ENCODE assay signal across 7 mouse cellular contexts in genomic region chr3:104218926-104219325, GRCm38 (mm10). TPM values are rescaled to one million over a fixed set of nuclear protein-coding genes. Genes with fewer than 3 reads are reported as not detected.
DNase-seq lines count a peak whose midpoint lies in the region; ATAC-seq and TF ChIP-seq lines count a peak whose summit lies in the region.

No protein-coding gene starts in this region.

- H3K9ac ChIP-seq in ES-Bruce4 (ENCODE audit: low read depth, poor library complexity, severe bottlenecking) = peak overlapping the region; percentile 95
- peak overlapping the region; percentile 87 for H3K9ac ChIP-seq in forebrain, embryonic 11.5 days (ENCODE audit: low read length)
- peak overlapping the region; percentile 82 for H3K9ac ChIP-seq in hindbrain, embryonic 12.5 days

- peak; percentile 53 for DNase-seq in adrenal gland, postnatal 10 days
- peak; percentile 63 for DNase-seq in forebrain, embryonic 11.5 days (ENCODE audit: low spot score)
- DNase-seq in left cerebral cortex, adult 8-10 months (ENCODE audit: low spot score in 2 of 2) = peak; percentile 14 to 32

- no peaks in the 10 kb centered on the region for H3K9me3 ChIP-seq in ES-Bruce4 (replicated peaks; ENCODE audit: control insufficient read depth, insufficient read depth, low read length, poor library complexity, severe bottlenecking)
- no peaks in the 10 kb centered on the region for H3K9me3 ChIP-seq in forebrain, embryonic 11.5 days (ENCODE audit: control insufficient read depth, low read length)
- H3K9me3 ChIP-seq in hindbrain, embryonic 12.5 days (replicated peaks) = no peaks in the 10 kb centered on the region

- ATAC-seq in forebrain, embryonic 11.5 days (replicated peaks; ENCODE audit: low FRiP score) = no peak
- ATAC-seq in hindbrain, embryonic 12.5 days (ENCODE audit: low FRiP score) = 0 out of 2 replicates have a peak, but pooled peaks have one; percentile 11
- ATAC-seq in megakaryocyte, adult 5-6 weeks (ENCODE audit: poor library complexity, severe bottlenecking) = peak; percentile 14; the same call in 1 of the 2 replicates

- no peak for TF ChIP-seq POLR2A in ES-Bruce4 (IDR thresholded peaks at IDR 0.05; ENCODE audit: insufficient read depth, low read length)
- no peak for TF ChIP-seq POLR2A in small intestine, adult 2 months (IDR thresholded peaks at IDR 0.05; ENCODE audit: low read depth, low read length)

- H3K27me3 ChIP-seq in ES-Bruce4 (ENCODE audit: control insufficient read depth, insufficient read depth, low read length, poor library complexity, severe bottlenecking) = peaks cover 5% of the 10 kb centered on the region; the same call in 1 of the 2 replicates
- H3K27me3 ChIP-seq in forebrain, embryonic 11.5 days (ENCODE audit: control insufficient read depth, insufficient read depth, low read length) = no peaks in the 10 kb centered on the region
- no peaks in the 10 kb centered on the region for H3K27me3 ChIP-seq in hindbrain, embryonic 12.5 days
- no peaks in the 10 kb centered on the region for H3K27me3 ChIP-seq in small intestine, adult 2 months (ENCODE audit: control insufficient read depth, insufficient read depth, low read length)

- peak overlapping the region; percentile 74 for H3K4me3 ChIP-seq in ES-Bruce4 (ENCODE audit: low read depth, low read length)
- peak overlapping the region; percentile 83 for H3K4me3 ChIP-seq in forebrain, embryonic 11.5 days (ENCODE audit: low read depth, low read length)
- H3K4me3 ChIP-seq in hindbrain, embryonic 12.5 days = peak overlapping the region; percentile 82
- peak overlapping the region; percentile 99 for H3K4me3 ChIP-seq in small intestine, adult 2 months (ENCODE audit: low read depth, low read length)

- no peaks in the 10 kb centered on the region for H3K4me1 ChIP-seq in ES-Bruce4 (ENCODE audit: control insufficient read depth, insufficient read depth, low read length)
- H3K4me1 ChIP-seq in forebrain, embryonic 11.5 days (replicated peaks; ENCODE audit: control insufficient read depth, insufficient read depth, low read length) = 0 out of 2 replicates have a peak, but pooled peaks cover 5% of the 10 kb centered on the region
- H3K4me1 ChIP-seq in hindbrain, embryonic 12.5 days = peaks cover 11% of the 10 kb centered on the region; the same call in 1 of the 2 replicates
- peaks cover 3% of the 10 kb centered on the region; the same call in 1 of the 2 replicates for H3K4me1 ChIP-seq in small intestine, adult 2 months (ENCODE audit: control insufficient read depth, insufficient read depth, insufficient read length, low read length)

- no peak overlapping the region for H3K27ac ChIP-seq in ES-Bruce4 (ENCODE audit: insufficient read depth, low read length)
- H3K27ac ChIP-seq in forebrain, embryonic 11.5 days (ENCODE audit: low read depth, low read length) = no peak overlapping the region
- H3K27ac ChIP-seq in hindbrain, embryonic 12.5 days = peak overlapping the region; percentile 95; the same call in 1 of the 2 replicates
- peak overlapping the region; percentile 38 for H3K27ac ChIP-seq in small intestine, adult 2 months (ENCODE audit: insufficient read depth, low read depth, low read length)

- H3K4me2 ChIP-seq in forebrain, embryonic 11.5 days (ENCODE audit: low read depth, low read length, severe bottlenecking) = peak overlapping the region; percentile 95
- peak overlapping the region; percentile 74 for H3K4me2 ChIP-seq in hindbrain, embryonic 12.5 days (replicated peaks)

- no peak for TF ChIP-seq CTCF in ES-Bruce4 (IDR thresholded peaks at IDR 0.05; ENCODE audit: low read depth, low read length)
- TF ChIP-seq CTCF in small intestine, adult 2 months (IDR thresholded peaks at IDR 0.05; ENCODE audit: extremely low read depth, insufficient read length, insufficient replicate concordance, low read depth, low read length) = no peak

- 2% methylated on average over 15 of the region's 15 CpGs for WGBS in forebrain, embryonic 11.5 days
- WGBS in hindbrain, embryonic 12.5 days = 3% methylated on average over 15 of the region's 15 CpGs
- WGBS in small intestine, adult 2 months = 2% methylated on average over 15 of the region's 15 CpGs

- no peaks in the 10 kb centered on the region for H3K36me3 ChIP-seq in ES-Bruce4 (ENCODE audit: control insufficient read depth, insufficient read depth, low read length, poor library complexity, severe bottlenecking)
- no peaks in the 10 kb centered on the region for H3K36me3 ChIP-seq in forebrain, embryonic 11.5 days (ENCODE audit: control insufficient read depth, insufficient read depth, low read length)
- no peaks in the 10 kb centered on the region for H3K36me3 ChIP-seq in hindbrain, embryonic 12.5 days
- no peaks in the 10 kb centered on the region for H3K36me3 ChIP-seq in small intestine, adult 2 months (ENCODE audit: control insufficient read depth, insufficient read depth, low read length)

- no peak for TF ChIP-seq EP300 in ES-Bruce4 (IDR thresholded peaks at IDR 0.05; ENCODE audit: insufficient read depth, low read depth, low read length)

RNA-seq across cellular contexts. Expression of gene Magi3, which starts 1.2 kb away (rescaled TPM):
- polyA plus RNA-seq in ES-Bruce4 (2011; ENCODE audit: insufficient read depth, insufficient read length, low read depth, missing spikeins) = 9.1 and 9.6 TPM in 2 replicates
- 10 to 100 TPM; 16.7 to 18.6 TPM for total RNA-seq in adrenal gland, postnatal 10 days (2021)
- 5.0 and 5.5 TPM in 2 replicates for polyA plus RNA-seq in forebrain, embryonic 11.5 days (2014; fragmentation: Nextera tagmentation; extraction: Ambion mirVana)
- 5.2 and 5.4 TPM in 2 replicates for polyA plus RNA-seq in hindbrain, embryonic 12.5 days (2016; fragmentation: Nextera tagmentation; extraction: Ambion mirVana)
- total RNA-seq in left cerebral cortex, adult 8-10 months (2022) = 10 to 100 TPM; 37.4 to 44.8 (median 39.0) TPM
- 4.7 and 6.2 TPM in 2 replicates for total RNA-seq in megakaryocyte, adult 5-6 weeks (2015)
- 10.4 and 10.9 TPM in 2 replicates for total RNA-seq in megakaryocyte, adult 5-6 weeks (2017)
- 2.9 and 10.3 TPM in 2 replicates for polyA plus RNA-seq in small intestine, adult 2 months (2012; rRNA removed)

Comparison
In these comparisons a context has a peak if more than half of its experiments do, and no peak if none do; other contexts are left out.
1. H3K27ac ChIP-seq: peak in hindbrain, embryonic 12.5 days (single experiment) and small intestine, adult 2 months (single experiment); none in ES-Bruce4 (single experiment) and forebrain, embryonic 11.5 days (single experiment).
2. Peak in every context shown above with its lines, with median percentiles within 50 percentile points of each other: H3K4me3 ChIP-seq, H3K9ac ChIP-seq and DNase-seq.